Mouse (Mus musculus) layer of hippocampus, adult 11-12 months (tissue): ENCODE measurements at regions not wholly inside any gene's neighbourhood (a gene's known extent, or its start where the extent isn't known, plus 50 kb on each side); places are given as distances from the start of the nearest gene placed in this dataset.

Experiments
- DNase-seq: peaks from one replicate; pipeline ENCODE4 v3.0.0; 2022; ENCODE audit warnings: low spot score

DNA sequence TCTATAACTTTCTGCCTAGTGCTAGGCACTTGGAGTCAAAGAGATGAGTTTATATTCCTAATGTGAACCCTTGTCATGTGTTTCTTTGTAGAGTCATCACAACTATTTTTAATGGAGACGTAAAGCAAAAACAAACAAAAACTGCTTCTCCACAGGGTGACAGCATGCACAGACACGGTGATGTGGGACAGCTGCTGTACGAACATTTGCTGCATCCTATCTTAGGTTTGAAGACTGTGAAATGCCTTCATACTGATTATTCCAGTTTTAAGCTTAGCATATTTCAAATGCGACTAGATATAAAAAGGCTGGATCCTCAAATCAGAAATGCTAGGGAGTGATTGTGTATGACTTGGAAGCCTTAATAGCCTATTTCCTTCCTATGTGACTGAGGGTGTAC, 187.3 kb upstream of the Eci2 start:
- DNase-seq = no peak

DNA sequence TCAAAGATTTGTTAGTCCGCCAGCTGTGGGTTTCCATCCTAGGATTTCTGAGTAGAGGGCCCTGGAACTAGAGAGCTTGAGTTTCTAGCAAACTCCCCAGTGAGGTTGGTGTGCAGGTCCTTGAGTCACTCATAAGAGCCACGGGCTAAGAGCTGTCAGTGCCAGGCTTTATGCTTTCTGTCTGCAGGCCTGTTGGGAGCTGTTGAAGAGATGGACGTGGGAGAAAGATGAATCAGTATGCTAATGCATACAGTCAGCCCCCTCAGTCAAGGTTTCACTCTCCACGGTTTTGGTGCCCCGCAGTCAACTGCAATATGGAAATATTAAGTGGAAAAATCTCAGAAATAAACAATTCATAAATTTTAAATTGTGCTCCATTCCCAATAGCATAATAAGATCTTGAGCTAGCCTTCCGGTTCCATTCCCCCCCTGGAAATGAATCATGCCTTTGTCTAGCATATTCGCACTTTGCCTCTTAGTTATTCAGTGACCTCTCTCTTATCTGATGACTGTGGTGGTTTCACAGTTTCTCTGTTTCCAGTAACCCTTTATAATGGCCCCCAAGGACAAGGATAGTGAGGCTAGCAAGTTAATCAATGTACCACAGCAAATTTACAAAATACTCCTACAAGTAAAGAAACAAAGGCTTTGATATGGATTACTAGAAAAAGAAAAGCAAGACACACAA, 199.4 kb upstream of the Eci2 start:
- DNase-seq = no peak

DNA sequence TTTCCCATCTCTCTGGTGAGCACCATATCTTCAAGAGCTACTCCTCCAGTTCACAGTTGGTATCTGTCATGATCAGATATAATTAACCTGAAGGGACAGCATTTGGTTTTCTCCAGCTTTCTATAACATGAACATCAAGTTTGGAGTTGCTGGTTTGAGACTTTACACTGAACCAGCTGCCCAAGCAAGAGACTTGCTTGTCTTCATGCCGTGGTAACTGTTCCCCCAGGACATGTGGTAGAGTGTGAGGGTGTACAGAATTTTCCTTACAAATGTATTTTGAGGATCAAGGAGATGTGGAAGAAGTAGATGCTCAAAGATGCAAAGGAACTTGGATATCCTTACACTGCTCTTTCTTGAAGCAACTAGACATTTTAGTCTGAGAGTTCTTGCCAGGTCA, 200.0 kb upstream of the Eci2 start:
- no peak for DNase-seq

DNA sequence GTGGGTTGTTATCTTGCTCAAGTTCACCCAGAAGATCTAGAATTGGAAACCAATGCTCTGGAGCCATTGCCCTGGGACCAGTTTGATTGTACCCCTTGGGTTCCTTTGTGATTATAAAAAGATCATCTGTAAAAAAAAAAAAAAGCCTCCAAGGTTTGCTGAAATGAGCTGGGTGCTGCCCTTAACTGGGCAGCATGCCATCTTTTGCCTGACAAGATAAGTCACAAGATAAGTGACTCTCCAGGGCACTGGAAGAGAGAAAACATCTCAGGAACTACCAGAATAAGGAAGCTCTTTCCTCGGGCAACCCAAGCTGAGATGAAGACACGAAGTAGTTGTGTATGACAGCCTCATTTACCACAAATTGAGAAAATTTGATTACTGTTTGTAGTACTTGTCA, 202.7 kb upstream of the Eci2 start:
- DNase-seq = no peak

DNA sequence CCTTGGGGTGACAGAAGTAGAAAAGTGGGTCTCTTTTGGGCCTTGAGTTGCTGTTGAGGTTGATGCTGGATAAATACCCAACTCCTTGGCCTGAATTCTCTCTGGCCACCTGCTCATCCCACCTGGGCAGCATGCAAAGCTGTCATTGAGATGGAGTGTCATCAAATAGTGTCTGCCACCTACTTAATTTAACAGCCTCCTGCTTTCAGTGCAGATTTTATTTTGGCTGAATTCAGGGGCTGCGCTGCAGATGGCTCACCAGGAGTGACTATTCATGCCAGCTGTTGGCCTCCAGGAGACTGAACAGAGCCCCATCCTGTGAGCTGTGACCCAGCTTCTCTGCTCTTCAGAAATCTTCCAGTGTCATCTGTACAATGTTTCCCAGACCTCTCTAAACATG, 206.7 kb upstream of the Eci2 start:
- no peak for DNase-seq

DNA sequence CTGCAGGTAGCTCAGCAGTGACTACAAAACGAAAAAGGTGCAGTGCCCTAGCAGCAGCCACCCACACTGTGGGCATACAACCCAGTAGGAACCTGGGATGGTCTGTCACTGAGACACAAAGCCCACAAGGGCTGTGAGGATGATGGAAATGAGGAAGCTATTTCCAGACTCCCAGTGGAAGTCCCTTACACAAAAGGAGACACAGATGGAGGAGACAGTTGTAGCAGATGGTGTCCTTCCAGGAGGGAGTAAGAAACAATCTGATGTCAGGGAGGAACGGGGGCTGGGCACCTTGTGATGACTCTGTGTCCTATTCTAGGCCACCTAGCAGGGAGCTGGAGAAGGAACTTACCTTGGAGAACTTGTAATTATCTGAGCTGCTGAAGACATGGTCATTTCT, 214.5 kb upstream of the Eci2 start:
- peak; percentile 32 for DNase-seq

DNA sequence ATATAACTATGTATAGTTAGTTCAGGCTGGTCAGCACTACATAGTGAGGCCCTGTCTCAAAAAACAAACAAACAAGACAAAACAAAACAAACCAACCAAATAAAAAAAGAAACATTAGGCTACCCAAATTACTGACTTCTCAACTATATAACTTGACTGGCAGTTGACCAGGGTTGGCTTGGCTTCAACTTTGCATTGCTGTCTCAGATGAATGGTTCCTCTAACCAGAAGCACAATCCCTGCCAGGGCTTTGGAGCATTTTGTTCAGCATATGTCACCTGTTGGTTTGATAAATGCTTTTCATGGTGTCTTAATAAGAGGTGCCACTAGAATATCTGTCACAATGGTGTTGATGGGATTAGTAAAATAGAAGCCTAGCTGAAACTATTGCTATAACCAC, 217.1 kb upstream of the Eci2 start:
- no peak for DNase-seq

DNA sequence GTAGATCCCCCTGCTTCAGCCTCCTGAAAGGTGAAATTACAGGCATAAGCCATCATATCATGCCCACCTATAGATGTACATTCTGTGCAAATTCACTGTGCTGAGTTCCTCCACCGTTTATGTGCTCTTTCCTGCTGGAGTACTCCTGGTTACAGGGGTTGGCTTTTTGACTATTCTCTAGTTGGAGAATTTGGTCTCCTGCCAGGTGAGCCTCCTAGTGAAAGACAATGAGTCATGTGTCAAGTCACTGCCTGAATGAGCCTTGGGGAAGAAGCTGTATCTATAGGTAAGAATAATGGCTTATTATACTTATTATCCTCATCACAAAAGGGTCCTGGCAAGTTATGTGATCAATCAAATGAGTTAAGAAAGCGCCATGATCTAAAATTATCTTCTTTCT, 230.5 kb upstream of the Eci2 start:
- no peak for DNase-seq

DNA sequence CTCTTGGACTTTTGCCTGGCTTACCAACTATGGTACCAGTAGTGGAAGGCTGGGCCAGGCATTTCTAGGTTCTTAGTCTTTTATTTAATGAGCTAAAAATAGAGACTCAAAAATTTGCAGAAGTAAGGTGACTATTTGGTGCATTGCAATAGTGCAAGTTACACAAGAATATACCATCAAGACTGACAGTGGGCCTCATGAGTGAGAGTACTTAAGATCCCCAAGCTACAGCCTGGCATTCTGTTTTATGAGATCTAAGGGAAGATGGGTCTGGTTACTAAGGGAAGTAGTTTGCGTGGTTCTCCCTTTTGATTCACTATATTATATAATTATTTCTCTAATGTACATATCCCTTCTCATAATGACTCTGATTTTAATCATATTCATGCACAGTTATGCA, 231.8 kb upstream of the Eci2 start:
- no peak for DNase-seq

DNA sequence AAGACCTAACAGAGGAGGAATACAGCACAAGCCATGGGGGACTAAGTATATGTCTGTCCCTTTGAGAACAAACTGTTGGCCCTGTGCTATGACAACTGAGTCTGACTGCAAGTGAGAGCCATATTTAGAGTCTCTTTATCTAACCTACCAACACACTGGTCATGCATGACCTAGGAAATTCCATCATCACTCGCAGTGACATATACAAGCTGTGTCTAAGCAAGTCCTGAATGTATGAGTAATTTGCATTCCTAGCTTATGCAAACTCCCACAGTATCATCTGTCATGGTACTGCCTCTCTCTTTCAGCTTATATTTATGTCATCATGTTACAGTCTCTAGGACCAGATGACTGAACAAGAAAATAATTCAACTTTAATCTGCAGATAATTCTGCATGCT, 257.1 kb upstream of the Eci2 start:
- no peak for DNase-seq

DNA sequence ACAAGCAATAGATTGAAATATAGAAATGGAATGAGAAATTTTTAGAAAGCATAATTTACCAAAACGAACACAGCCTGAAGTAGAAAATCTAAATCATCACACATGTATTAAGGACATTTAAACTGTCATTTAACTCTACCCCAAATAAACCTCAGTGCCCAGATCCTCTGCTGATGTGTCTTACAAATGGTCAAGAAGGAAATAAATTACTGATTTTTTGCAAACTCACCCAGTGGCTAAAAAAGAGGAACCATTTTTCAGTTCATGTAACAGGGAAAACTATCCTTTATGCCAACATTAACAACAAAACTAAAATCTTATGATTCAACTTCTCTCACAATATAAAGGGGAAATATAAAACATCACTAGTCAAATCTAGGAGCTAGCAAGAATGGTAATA, 275.2 kb upstream of the Eci2 start:
- no peak for DNase-seq

DNA sequence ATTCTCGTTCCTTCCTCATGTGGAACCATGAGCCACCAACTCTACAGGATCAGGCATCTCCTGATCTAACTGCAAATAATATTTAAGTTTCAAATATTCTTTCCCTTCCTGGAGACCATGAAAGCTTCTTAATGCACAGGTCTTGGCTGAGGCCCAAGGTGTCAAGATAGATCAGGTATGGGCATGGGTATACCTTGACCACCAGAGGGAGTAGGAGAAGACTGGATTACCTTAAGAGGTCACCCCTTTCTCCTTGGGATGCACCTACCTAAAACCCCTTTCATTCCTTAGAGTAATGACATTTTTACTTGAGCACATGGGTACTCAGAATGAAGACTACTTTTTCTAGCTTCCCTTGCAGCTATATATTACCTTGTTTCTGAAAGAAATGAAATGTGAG, 289.9 kb upstream of the Eci2 start:
- no peak for DNase-seq

DNA sequence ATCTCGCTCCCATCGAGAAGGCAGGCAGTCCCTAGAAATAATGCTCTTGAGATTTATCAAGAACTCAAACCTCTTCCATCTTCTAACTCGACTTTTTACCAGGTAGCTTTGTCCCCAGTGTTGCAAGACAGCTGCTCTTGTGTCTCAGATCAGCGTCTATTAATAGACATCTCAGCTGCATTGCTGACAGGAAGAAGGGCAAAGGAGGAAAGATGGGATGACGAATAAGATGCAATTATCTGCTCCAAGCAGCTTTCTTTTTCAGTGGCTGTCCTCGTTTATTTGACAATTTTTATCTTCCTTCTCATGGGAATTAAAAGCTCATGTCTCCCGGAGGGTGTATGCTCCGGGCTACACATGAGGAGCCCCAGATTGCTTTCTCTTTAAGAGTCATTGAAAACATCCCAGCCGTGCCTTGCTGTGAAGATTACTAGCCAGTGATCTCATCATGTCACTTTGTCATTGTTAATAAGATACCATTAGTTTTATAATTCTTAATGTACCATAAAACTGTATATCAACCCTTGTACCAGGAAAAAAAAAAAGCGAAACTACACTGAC, 299.9 kb upstream of the Eci2 start:
- DNase-seq = no peak

DNA sequence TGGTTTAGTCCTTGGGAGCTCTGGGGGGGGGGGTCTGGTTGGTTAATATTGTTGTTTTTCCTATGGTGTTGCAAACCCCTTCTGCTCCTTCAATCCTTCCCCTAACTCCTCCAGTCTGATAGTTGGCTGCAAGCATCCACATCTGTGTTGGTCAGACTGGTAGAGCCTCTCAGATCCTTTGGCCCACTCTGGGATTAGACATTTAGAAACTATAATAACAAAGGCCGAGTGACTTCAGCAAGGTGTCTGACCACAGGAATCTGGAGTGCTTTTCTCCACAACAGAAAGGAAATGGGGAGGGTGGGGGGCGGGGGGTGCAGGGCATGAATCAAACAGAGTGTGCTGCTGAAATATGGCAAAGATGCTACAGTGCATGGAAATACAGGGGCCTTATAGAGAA, 301.4 kb upstream of the Eci2 start:
- DNase-seq = no peak

DNA sequence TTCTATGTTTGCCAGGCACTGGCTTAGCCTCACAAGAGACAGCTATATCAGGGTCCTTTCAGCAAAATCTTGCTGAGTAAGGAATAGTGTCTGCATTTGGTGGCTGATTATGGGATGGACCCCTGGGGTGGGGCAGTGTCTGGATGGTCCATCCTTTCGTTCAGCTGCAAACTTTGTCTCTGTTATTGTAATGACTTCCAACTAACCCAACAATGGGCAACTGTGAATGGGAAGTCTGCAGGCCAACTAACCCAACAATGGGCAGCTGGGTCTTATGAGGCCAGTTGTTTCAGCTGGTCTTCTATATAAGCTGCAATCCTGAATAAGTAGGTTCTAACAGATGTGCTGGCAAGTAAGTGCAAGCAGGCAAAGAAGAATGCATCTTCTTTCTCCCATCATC, 304.0 kb upstream of the Eci2 start:
- DNase-seq = no peak

DNA sequence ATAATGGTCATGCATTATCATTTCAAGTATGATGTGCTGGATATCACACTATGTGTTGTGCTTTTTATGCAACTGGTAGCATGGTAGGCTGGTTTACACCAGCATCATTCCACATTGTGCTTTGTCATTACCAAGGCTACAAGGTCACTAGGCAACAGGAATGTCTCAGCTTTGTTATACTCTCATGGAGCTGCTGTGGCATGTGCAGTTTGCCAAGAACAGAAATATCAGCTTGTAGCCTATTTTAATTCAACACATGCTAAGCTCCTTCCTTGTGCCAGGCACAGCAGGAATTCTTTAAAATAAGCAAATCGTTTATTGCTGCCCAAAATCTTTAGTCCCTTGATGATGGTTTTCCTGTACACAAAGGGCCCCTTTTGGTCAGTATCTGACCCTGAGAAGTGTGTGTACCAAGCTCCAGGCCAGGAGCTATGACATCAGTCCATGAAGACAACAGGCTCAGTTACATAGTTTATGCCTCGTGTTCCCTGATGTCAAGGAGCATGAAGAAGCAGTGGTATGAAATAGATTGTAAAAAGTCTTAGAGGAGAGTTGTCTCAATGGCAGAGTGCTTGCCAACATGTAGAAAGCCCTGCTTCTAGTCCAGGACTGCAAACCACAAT, 314.0 kb upstream of the Cdyl start:
- DNase-seq = peak; percentile 41

DNA sequence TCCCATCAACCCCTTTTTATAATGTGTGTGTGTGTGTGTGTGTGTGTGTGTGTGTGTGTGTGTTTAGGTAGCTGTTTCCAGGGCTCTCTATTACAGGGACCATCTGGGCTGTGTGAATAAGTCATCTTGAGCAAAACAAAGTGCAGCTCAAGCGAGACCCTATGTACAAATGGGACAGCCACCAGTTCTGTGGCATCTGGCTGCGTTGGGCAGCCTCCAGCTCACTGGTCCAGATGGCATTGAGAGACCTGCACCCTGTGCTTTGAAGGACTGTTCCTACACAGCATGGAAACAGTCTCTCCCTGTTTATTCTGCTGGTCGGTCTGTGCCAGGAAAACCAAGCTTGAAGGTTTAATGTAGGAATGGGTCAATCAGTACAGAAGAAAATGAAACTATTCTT, 311.4 kb upstream of the Cdyl start:
- peak; percentile 16 for DNase-seq

DNA sequence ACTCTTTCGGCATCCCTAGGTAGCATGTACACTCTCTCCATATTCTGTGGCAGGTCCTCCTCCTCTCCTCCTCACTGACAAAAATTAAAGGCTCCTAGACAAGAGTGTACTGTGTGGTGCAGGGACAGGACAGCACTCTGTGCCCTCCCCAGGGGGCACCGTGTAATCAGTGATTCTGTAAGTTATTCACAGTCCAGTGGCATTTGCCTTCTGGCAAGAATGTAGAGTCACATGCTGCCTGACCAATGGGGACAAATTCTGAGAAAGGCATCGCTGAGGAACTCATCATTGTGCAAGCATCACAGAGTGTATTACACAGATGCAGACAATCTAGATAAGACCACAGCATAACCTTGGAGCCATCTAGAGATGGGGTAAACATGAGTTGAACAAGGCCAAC, 300.3 kb upstream of the Cdyl start:
- no peak for DNase-seq

DNA sequence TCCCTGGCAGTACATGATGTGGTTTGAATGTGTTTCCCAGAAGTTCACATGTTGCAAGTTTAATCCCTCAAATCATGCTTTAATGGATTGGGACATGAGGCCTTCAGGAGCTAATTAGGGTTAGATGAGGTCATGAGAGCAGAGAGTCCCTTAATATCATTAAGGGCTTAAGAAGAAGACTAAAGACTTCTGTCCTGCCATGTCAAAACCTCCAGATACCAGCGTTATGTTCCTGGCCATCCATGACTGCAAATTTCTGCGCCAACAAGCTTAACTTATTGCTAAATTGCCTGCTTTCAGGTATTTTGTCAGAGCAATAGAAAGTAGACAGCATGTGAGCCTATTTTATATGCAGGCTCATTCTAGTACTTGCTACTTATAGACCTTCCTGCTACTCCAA, 282.1 kb upstream of the Cdyl start:
- no peak for DNase-seq

DNA sequence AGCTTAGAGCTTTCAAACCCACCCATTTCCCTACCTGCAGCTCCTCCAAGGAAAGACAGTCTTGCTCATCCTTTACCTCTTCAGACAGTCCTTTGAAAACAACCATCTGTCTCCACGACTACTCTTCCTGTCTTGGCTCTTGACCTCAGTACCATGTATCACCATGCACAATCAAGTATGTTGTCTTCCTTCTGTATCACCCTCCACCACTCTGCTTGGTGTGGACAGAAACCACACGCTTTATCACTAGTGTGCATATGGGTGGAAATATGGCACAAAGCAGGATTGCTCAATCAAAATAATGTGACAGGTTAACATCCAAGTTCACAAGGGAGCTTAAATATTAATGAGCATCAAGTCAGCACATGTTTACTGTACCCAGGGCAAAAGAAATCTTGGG, 280.1 kb upstream of the Cdyl start:
- no peak for DNase-seq

DNA sequence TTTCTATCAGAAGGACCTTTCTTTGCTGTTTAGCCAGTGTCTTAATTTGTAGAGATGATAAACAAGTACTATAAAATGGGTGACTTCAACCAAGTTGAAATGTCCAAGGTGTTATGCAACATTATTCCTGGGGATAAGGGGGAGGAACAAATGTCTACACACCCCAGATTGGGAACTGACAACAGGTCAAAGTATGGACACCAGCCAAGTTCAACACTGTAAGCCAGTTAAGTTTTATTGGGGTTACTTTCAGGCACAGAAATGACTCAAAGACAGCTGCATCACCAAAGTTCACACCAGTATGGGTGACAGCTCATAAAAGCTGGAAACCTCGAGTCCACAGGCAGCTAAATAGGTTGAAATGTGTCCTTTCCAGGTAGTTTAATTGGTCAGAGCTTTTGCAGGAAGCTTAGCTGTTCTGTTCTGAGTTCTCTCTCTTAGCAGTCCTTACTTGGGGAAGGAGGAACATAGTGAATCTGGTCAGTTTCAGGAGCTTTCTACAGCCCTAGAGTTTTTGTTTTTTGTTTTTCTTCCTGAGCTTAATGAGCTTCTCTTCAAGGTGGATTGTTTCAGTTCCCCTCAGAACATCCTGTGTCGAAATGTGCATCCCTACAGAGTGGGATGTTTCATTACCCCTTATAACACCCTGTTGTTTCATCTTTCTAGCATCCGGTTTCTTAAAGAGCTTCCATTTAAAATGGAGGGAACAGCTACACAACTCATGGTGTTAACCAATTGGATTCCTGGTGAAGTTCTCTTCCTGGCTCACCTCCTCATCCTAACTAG, 279.2 kb upstream of the Cdyl start:
- DNase-seq = no peak

DNA sequence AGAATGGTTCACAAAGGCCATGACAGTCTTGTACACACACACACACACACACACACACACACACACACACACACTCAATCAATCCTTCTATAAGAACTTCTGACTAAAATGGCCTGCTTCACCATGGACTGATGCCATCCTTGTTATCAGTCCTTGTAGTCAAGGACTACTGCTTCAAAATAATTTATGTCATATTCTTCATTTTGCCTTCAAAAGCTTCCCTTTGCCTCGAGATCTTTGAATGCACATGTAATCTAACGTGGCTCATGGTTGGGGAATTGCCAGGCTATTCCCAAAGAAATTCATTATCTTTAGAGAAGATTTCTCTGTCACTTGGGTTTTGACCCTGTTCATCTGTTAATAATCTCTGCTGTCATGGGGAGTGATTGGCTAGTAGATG, 278.0 kb upstream of the Cdyl start:
- no peak for DNase-seq

DNA sequence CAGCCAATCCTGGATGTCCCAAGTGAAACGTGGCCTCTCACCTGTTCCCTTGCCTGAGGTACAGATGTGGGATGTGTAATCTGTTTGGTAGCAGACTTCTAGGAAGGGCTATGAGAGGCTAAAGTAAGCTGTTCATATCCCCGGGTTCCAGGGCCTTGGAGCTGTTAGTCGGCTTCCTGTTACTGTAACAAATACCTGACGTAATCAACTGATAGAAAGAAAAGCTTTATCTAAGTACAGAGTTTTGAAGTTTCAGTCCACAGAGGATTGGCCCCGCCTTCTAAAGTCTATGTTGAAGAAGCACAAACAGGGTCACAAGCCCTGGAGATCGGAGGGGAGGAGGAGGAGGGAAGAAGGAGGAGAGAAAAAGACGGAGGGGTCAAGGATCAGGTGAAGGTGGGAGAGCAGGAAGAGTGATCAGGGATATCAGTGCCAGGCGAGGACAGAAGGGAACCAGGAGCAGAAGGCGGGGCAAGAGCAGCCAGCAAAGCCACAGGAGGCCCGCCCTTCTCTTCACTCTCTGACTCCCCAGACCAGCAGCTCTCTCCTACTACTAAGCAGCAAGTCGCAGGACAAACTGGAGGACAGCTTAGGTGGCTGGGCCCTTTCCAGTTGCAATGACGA, 276.5 kb upstream of the Cdyl start:
- no peak for DNase-seq
